Mouse (Mus musculus): ENCODE data around the gene Spata31d1d.

The Spata31d1d gene

GRCm38 (mm10) chr13:59682629-59683028 is 48.9 kb downstream of the Spata31d1d start:
- in situ Hi-C loops (cut with MboI, MseI): no loop called here

- in situ Hi-C loops (cut with MboI, MseI): no loop called here
These were observed 51.6 kb downstream of the Spata31d1d start for GRCm38 (mm10) chr13:59679908-59680307.

- in situ Hi-C loops (cut with MboI, MseI): no loop called here
These were observed 52.2 kb downstream of the Spata31d1d start for GRCm38 (mm10) chr13:59679306-59679705.

- in situ Hi-C loops (cut with MboI, MseI): no loop called here
These were observed 55.0 kb downstream of the Spata31d1d start for GRCm38 (mm10) chr13:59676316-59677229.

All from T-helper 2 cell (primary cell).